Mouse (Mus musculus): ENCODE data around the gene Gtdc1. TPM values are rescaled to one million over a fixed set of nuclear protein-coding genes. Genes with fewer than 3 reads are reported as not detected.

The Gtdc1 gene
- polyA plus RNA-seq, 1 experiment from 2014 or later, result 12.3 TPM

GRCm38 (mm10) chr2:44693898-44694297 lies 233.6 kb downstream of the Gtdc1 start:
- Histone ChIP-seq H3K4me3 (no peak overlapping the region), H3K36me3 (replicated peaks) (no peaks in the 10 kb centered on the region), H3K27me3 (ENCODE audit: poor library complexity, severe bottlenecking) (no peaks in the 10 kb centered on the region), H3K9me3 (no peaks in the 10 kb centered on the region), H3K4me1 (peaks cover 21% of the 10 kb centered on the region), H3K27ac (no peak overlapping the region)
- DNase-seq (ENCODE audit: extremely low spot score, low spot score), result no peak
- WGBS, result 19% methylated on average over 1 of the region's 1 CpGs

GRCm38 (mm10) chr2:44664049-44664448 lies 263.4 kb downstream of the Gtdc1 start:
- DNase-seq (ENCODE audit: extremely low spot score, low spot score), result no peak
- WGBS, result 93% methylated on average over 7 of the region's 7 CpGs
- H3K4me1 ChIP-seq, result no peaks in the 10 kb centered on the region
- no peaks in the 10 kb centered on the region for H3K9me3 ChIP-seq
- no peak overlapping the region for H3K4me3 ChIP-seq
- H3K27me3 ChIP-seq (ENCODE audit: poor library complexity, severe bottlenecking), result no peaks in the 10 kb centered on the region
- H3K36me3 ChIP-seq (replicated peaks), result no peaks in the 10 kb centered on the region
- no peak overlapping the region for H3K27ac ChIP-seq

DNA sequence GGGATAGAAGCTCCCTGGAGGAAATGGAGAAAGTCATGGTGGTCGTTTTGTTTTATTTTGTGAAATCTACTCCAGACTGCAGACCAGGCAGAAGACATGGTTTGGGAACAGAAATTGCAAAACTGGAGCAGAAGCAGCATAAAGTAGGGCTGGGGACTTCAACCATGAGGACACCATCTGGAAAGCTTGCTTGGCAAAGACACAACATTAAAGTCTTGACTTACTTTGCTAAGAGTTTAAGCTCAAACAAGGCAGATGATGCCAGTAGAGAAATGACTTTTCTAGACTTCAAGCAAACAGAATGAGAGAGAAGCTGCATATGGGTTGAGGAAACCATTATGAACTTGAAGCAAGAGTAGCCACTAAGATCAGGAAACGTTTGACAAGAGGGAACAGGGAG lies 267.6 kb downstream of the Gtdc1 start:
- Histone ChIP-seq H3K36me3 (replicated peaks) (no peaks in the 10 kb centered on the region), H3K4me3 (no peak overlapping the region), H3K4me1 (no peaks in the 10 kb centered on the region), H3K27me3 (ENCODE audit: poor library complexity, severe bottlenecking) (no peaks in the 10 kb centered on the region), H3K9me3 (no peaks in the 10 kb centered on the region), H3K27ac (no peak overlapping the region)
- WGBS, result 77% methylated on average over 2 of the region's 2 CpGs
- no peak for DNase-seq (ENCODE audit: extremely low spot score, low spot score)

- H3K4me3 ChIP-seq, result no peak overlapping the region
- no peaks in the 10 kb centered on the region for H3K27me3 ChIP-seq (ENCODE audit: poor library complexity, severe bottlenecking)
- H3K27ac ChIP-seq, result no peak overlapping the region
- no peak for DNase-seq (ENCODE audit: extremely low spot score, low spot score)
- H3K9me3 ChIP-seq, result no peaks in the 10 kb centered on the region
- H3K36me3 ChIP-seq (replicated peaks), result no peaks in the 10 kb centered on the region
- no peaks in the 10 kb centered on the region for H3K4me1 ChIP-seq
Measured at GRCm38 (mm10) chr2:44659011-44659410, 268.4 kb downstream of the Gtdc1 start.

- H3K27me3 ChIP-seq (ENCODE audit: poor library complexity, severe bottlenecking), result no peaks in the 10 kb centered on the region
Measured at GRCm38 (mm10) chr2:44648537-44648936, 278.9 kb downstream of the Gtdc1 start.

DNA sequence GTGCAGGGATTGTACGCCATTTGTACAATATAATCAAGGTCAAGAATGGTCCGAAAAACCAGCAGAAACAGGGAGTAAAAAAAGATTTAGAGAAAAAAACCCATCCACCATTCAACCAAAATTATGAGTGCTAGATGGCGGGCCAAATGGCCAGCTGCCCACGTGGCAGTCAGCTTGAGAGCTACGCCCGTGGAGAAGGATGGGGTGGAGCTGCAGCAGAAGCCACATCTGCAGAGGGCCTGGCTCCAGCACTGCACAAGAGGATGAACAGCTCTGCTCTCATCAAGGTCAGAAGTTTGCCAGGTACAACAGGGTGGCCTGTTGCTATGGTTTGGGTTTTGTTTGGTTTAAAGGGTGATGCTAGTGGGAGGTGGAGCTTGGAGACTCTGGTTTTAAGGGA lies 281.1 kb downstream of the Gtdc1 start:
- no peaks in the 10 kb centered on the region for H3K4me1 ChIP-seq
- H3K27ac ChIP-seq, result no peak overlapping the region
- 94% methylated on average over 6 of the region's 6 CpGs for WGBS
- H3K4me3 ChIP-seq, result no peak overlapping the region
- no peaks in the 10 kb centered on the region for H3K27me3 ChIP-seq (ENCODE audit: poor library complexity, severe bottlenecking)
- DNase-seq (ENCODE audit: extremely low spot score, low spot score), result no peak
- H3K9me3 ChIP-seq, result no peaks in the 10 kb centered on the region
- H3K36me3 ChIP-seq (replicated peaks), result no peaks in the 10 kb centered on the region

More at GRCm38 (mm10) chr2:44648537-44648936, 278.9 kb downstream of the Gtdc1 start:
- Histone ChIP-seq H3K27ac (no peak overlapping the region), H3K9me3 (no peaks in the 10 kb centered on the region), H3K4me1 (no peaks in the 10 kb centered on the region), H3K4me3 (no peak overlapping the region), H3K36me3 (replicated peaks) (no peaks in the 10 kb centered on the region)
- WGBS, result 92% methylated on average over 3 of the region's 3 CpGs
- no peak for DNase-seq (ENCODE audit: extremely low spot score, low spot score)

DNA sequence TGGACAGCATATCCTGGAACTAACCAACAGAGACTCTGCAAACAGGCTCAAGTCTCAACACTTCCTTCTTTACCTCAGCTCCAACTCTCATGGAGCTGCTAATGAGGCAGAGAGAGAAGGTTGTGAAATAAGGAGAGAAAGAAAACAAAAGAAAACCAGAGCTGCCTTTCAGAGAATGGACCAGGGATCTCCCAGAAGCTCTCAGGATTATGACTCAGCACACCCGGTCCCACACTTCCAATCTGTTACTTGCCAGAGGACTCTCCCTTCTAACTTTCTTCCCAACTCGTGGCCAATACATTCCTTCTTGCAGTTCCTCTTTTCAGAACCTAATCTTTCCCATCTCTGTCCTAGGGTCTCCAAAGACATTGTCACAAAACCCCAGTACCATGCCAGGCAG lies 288.1 kb downstream of the Gtdc1 start:
- Histone ChIP-seq H3K27me3 (ENCODE audit: poor library complexity, severe bottlenecking) (no peaks in the 10 kb centered on the region), H3K27ac (no peak overlapping the region), H3K4me1 (peaks cover 14% of the 10 kb centered on the region), H3K36me3 (replicated peaks) (no peaks in the 10 kb centered on the region), H3K4me3 (no peak overlapping the region), H3K9me3 (no peaks in the 10 kb centered on the region)
- no peak for DNase-seq (ENCODE audit: extremely low spot score, low spot score)
- WGBS, result 39% methylated on average over 2 of the region's 2 CpGs

- WGBS, result 91% methylated on average over 4 of the region's 4 CpGs
- no peak for DNase-seq (ENCODE audit: extremely low spot score, low spot score)
- H3K9me3 ChIP-seq, result no peaks in the 10 kb centered on the region
Measured at GRCm38 (mm10) chr2:44638157-44638556, 289.3 kb downstream of the Gtdc1 start.

DNA sequence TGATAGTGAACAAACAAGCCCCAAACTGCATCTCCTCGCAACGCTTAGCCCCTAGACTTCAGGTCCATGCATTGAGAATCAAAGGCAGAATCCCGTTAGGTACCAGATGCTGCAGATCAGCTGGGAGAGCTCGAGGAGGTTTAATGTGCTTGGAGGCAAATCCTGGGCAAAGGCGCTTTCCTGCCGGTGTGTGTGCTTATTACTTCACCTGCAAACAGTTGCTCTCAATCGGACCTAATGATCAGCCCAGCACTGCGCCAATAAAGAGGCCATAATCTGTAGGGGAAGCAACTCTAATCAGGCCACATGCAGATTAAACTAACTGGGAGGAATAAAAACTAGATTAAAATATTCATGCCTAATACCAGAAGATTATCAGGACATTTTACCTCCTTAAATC lies 293.5 kb downstream of the Gtdc1 start:
- Histone ChIP-seq H3K36me3 (replicated peaks) (no peaks in the 10 kb centered on the region), H3K27ac (no peak overlapping the region), H3K4me1 (peaks cover 8% of the 10 kb centered on the region), H3K4me3 (no peak overlapping the region), H3K27me3 (ENCODE audit: poor library complexity, severe bottlenecking) (no peaks in the 10 kb centered on the region), H3K9me3 (no peaks in the 10 kb centered on the region)
- WGBS, result 85% methylated on average over 8 of the region's 8 CpGs
- no peak for DNase-seq (ENCODE audit: extremely low spot score, low spot score)

More at GRCm38 (mm10) chr2:44638157-44638556, 289.3 kb downstream of the Gtdc1 start:
- H3K36me3 ChIP-seq (replicated peaks), result no peaks in the 10 kb centered on the region
- H3K4me3 ChIP-seq, result no peak overlapping the region
- H3K27me3 ChIP-seq (ENCODE audit: poor library complexity, severe bottlenecking), result no peaks in the 10 kb centered on the region
- H3K27ac ChIP-seq, result no peak overlapping the region
- H3K4me1 ChIP-seq, result peaks cover 14% of the 10 kb centered on the region

GRCm38 (mm10) chr2:44633064-44633463 lies 294.4 kb downstream of the Gtdc1 start:
- peaks cover under 1% of the 10 kb centered on the region; the same call in 1 of the 2 replicates for H3K4me1 ChIP-seq
- H3K4me3 ChIP-seq, result no peak overlapping the region
- H3K36me3 ChIP-seq (replicated peaks), result no peaks in the 10 kb centered on the region
- no peak overlapping the region for H3K27ac ChIP-seq
- H3K27me3 ChIP-seq (ENCODE audit: poor library complexity, severe bottlenecking), result no peaks in the 10 kb centered on the region
- no peak for DNase-seq (ENCODE audit: extremely low spot score, low spot score)
- WGBS, result 91% methylated on average over 5 of the region's 5 CpGs
- H3K9me3 ChIP-seq, result no peaks in the 10 kb centered on the region

- Histone ChIP-seq H3K27me3 (ENCODE audit: poor library complexity, severe bottlenecking) (no peaks in the 10 kb centered on the region), H3K9me3 (no peaks in the 10 kb centered on the region), H3K4me3 (no peak overlapping the region), H3K27ac (no peak overlapping the region), H3K4me1 (no peaks in the 10 kb centered on the region; the same call in 1 of the 2 replicates), H3K36me3 (replicated peaks) (no peaks in the 10 kb centered on the region)
- 74% methylated on average over 10 of the region's 10 CpGs for WGBS
- DNase-seq (ENCODE audit: extremely low spot score, low spot score), result no peak
Measured at GRCm38 (mm10) chr2:44632584-44632983, 294.9 kb downstream of the Gtdc1 start.

DNA sequence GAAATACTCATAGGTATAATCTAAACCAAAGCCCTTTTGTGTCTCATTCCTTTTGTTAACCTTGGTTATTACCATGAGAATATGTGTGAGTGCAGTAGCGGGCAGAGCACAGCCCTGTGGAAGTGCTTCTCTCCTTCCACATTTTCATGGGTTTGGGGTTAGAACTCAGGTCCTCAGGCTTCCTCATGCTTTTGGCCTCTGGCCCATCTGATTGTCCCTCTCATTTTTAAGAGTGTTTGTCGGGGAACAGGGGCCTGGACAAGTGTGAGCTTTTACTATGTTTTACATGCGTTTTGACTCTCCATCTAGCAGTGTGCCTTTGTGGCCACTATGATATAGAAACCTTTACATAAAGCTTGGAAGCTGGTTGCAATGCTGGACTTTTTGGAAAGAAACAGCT lies 296.4 kb downstream of the Gtdc1 start:
- H3K27ac ChIP-seq, result 0 out of 2 replicates have a peak overlapping the region, but pooled peaks have one; percentile 5
- H3K4me1 ChIP-seq, result no peaks in the 10 kb centered on the region; the same call in 1 of the 2 replicates
- no peak for DNase-seq (ENCODE audit: extremely low spot score, low spot score)
- no peak overlapping the region for H3K4me3 ChIP-seq
- H3K27me3 ChIP-seq (ENCODE audit: poor library complexity, severe bottlenecking), result no peaks in the 10 kb centered on the region
- WGBS, result 79% methylated on average over 3 of the region's 3 CpGs
- no peaks in the 10 kb centered on the region for H3K9me3 ChIP-seq
- H3K36me3 ChIP-seq (replicated peaks), result no peaks in the 10 kb centered on the region

DNA sequence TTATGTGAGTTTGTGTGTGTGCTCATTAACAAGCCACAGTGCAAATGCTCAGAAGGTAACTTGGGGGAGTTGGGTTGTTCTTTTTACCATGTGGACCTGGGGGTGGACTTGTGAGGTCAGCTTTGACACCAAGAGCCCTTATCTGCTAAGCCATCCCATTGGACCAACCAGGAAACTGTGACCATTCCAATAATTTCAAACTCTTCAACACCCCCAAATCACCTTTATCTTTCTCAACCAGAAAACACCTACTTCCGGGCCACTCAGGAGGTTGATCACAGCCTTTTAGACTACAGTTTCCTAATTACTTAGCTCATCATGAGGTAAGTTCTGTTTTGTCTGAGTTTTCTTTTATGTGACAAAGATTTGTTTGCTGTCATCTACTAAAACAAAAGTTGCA lies 298.7 kb downstream of the Gtdc1 start:
- H3K27ac ChIP-seq, result no peak overlapping the region

GRCm38 (mm10) chr2:44625154-44625553 lies 302.3 kb downstream of the Gtdc1 start:
- H3K36me3 ChIP-seq (replicated peaks), result no peaks in the 10 kb centered on the region
- no peak overlapping the region for H3K4me3 ChIP-seq
- H3K4me1 ChIP-seq, result peaks cover 5% of the 10 kb centered on the region
- H3K27me3 ChIP-seq (ENCODE audit: poor library complexity, severe bottlenecking), result no peaks in the 10 kb centered on the region
- no peak for DNase-seq (ENCODE audit: extremely low spot score, low spot score)
- no peaks in the 10 kb centered on the region for H3K9me3 ChIP-seq
- no peak overlapping the region for H3K27ac ChIP-seq
- 68% methylated on average over 3 of the region's 3 CpGs for WGBS

More for the DNA sequence above, 298.7 kb downstream of the Gtdc1 start:
- no peak overlapping the region for H3K4me3 ChIP-seq
- 85% methylated on average over 1 of the region's 1 CpGs for WGBS
- H3K4me1 ChIP-seq, result peaks cover 5% of the 10 kb centered on the region
- H3K36me3 ChIP-seq (replicated peaks), result no peaks in the 10 kb centered on the region
- H3K9me3 ChIP-seq, result no peaks in the 10 kb centered on the region
- no peaks in the 10 kb centered on the region for H3K27me3 ChIP-seq (ENCODE audit: poor library complexity, severe bottlenecking)
- DNase-seq (ENCODE audit: extremely low spot score, low spot score), result no peak

Data from forebrain, embryonic 10.5 days (tissue).